Mouse (Mus musculus): ENCODE data around the gene Il16.

DNA sequence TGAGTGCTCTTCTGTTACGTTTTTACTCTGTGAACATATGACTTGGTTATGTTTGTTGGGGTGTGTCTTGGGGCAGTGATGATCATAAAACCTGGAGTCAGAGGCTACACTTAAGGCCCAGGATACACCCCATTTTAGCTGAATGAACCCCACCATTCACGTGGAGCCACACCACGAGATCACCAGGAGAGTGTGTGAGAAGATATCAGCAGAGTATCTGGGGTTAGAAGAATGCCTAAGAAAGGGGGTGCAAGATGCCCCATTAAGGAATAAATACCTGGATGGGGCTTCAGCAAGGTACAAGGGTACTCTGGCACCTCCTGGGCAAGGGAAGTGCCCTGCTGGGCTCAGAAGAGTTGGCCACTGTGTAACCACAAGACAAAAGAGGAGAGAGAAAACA, 11.3 kb downstream of the Il16 start:
- TF ChIP-seq EP300 (IDR thresholded peaks at IDR 0.05; ENCODE audit: low read depth): no peak
- no peak for TF ChIP-seq CTCF (IDR thresholded peaks at IDR 0.05; ENCODE audit: low read depth)
